Mouse (Mus musculus): ENCODE measurements around the gene Spats2. TPM values are rescaled to one million over a fixed set of nuclear protein-coding genes. Genes with fewer than 3 reads are reported as not detected.
A peak's percentile ranks its signal among the peaks of the same experiment; 100 is the strongest.

Gene Spats2
- polyA plus RNA-seq, 1 experiment = 8.2 TPM

DNA sequence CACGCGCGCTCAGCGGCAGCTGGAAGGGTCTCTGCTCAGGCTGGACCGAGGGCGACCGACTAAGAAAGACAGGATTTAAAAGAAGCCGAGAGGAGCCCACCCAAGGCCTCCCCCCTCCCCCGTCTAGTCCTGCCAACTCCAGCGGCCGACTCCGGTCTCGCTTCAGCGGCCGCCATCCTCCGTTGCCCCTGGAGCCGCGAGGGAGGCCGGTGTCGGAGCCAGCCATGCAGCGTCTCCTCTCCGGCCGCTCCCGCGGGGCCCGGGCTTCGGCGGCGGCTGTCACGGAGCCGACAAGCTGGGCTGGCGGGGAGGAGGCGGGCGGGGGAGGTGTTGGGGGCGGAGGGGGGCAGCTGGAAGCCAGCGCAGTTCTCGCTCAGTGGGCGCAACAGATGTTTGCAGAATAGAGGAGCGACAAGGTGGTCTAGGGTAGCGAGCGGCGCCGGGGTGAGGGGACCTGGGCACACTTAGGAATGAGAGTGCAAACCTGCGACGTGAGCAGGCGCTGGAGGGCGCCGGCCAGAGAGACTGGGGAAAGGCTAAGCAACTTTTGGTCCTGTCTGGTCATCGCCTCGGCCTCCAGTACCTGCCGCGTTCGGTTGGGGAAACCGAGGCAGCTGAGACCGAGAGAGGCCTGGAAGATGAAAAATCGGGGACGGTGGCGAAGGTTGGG is 28.8 kb upstream of the Spats2 start:
- Histone ChIP-seq H3K36me3 (replicated peaks; ENCODE audit: low read length) (no peaks in the 10 kb centered on the region), H3K27me3 (replicated peaks) (peaks cover 94% of the 10 kb centered on the region), H3K4me3 (replicated peaks) (peak overlapping the region; percentile 88), H3K4me1 (peaks cover 59% of the 10 kb centered on the region), H3K9me3 (no peaks in the 10 kb centered on the region)
- TF ChIP-seq GATA1 (IDR thresholded peaks at IDR 0.05; ENCODE audit: borderline replicate concordance, low read length) (no peak), FLI1 (IDR thresholded peaks at IDR 0.05; ENCODE audit: low read length) (no peak)

DNA sequence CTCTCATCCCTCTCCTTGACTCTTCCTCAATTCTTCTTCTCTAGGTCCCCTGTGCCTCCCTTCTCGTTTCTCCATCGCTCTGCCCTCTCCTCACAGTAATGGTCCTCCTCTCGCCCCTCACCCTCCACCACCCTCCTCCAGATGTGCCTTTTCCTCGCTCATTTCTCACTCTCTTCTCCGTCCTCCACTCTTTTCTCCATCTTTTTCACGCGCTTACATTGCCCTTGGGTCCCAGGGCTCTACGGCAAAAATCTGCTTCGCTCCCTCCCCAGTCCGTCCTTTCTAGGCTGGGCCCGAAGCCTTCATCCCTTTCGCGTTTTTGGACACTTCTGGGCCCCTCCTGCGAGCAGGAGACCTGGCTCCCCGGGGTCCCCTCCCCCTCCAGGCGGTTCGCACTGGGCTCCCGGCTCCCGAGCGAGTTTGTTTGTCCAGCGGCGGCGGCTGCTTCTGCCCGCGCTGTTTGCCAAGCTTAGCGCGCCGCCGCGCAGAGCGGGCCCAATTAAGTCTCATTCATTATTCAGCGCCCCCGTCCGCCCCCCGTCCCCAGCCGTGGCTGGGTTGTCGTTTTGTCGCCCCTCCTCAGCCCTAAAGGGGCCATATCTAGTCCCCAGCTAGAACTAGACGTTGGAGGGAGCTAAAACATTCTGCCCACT is 27.8 kb upstream of the Spats2 start:
- peaks cover 84% of the 10 kb centered on the region for H3K27me3 ChIP-seq (replicated peaks)
- H3K9me3 ChIP-seq = no peaks in the 10 kb centered on the region
- peaks cover 55% of the 10 kb centered on the region for H3K4me1 ChIP-seq
- peak overlapping the region; percentile 88 for H3K4me3 ChIP-seq (replicated peaks)
- H3K36me3 ChIP-seq (replicated peaks; ENCODE audit: low read length) = no peaks in the 10 kb centered on the region
- no peak for TF ChIP-seq GATA1 (IDR thresholded peaks at IDR 0.05; ENCODE audit: borderline replicate concordance, low read length)
- no peak for TF ChIP-seq FLI1 (IDR thresholded peaks at IDR 0.05; ENCODE audit: low read length)

DNA sequence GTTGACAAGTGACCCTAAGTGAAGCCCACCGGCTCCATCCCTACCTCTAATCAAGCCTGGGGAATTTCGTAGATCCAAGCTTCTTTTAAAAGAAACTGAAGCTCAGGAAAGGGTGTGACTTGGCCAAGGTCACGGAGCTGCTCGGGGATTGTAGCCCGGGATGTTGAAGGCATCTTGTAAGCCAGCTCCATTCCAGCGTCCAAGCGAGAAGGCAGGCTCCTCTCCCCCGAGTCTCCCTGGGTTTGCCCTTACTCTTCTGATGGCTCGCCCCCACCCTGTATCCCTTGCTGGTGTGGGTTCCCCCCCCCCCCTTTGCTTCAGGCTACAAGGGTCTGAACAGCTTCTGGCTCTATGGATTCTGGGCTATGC is 27.2 kb upstream of the Spats2 start:
- Histone ChIP-seq H3K9me3 (no peaks in the 10 kb centered on the region), H3K27me3 (replicated peaks) (peaks cover 79% of the 10 kb centered on the region), H3K36me3 (replicated peaks; ENCODE audit: low read length) (no peaks in the 10 kb centered on the region), H3K4me1 (peaks cover 50% of the 10 kb centered on the region), H3K4me3 (replicated peaks) (peak overlapping the region; percentile 88)
- TF ChIP-seq FLI1 (IDR thresholded peaks at IDR 0.05; ENCODE audit: low read length) (no peak), GATA1 (IDR thresholded peaks at IDR 0.05; ENCODE audit: borderline replicate concordance, low read length) (no peak)

DNA sequence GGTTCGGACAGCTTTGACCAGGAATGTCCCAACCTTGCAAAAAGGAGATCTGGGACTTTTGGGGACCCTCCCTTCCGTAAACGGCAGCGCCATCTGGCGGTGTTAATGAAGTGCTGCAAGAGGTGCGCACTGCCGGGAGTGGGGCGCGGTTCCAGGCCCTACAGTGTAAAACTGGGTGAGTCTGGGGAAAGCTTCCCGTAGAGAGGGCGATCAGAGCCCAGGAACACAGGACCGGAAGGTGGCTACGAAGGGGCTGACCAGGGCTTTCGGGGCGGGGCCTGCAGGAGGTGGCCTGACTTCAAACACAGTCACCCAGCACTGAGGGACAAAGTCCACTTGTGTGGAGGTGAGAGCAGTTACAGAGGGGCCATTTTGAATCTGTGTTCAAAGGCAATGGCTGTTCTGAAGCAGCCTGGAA is 26.6 kb upstream of the Spats2 start:
- H3K27me3 ChIP-seq (replicated peaks) = peaks cover 77% of the 10 kb centered on the region
- no peaks in the 10 kb centered on the region for H3K9me3 ChIP-seq
- peak overlapping the region; percentile 1 for H3K4me3 ChIP-seq (replicated peaks)
- no peaks in the 10 kb centered on the region for H3K36me3 ChIP-seq (replicated peaks; ENCODE audit: low read length)
- H3K4me1 ChIP-seq = peaks cover 45% of the 10 kb centered on the region
- TF ChIP-seq GATA1 (IDR thresholded peaks at IDR 0.05; ENCODE audit: borderline replicate concordance, low read length) (no peak), FLI1 (IDR thresholded peaks at IDR 0.05; ENCODE audit: low read length) (no peak)

DNA sequence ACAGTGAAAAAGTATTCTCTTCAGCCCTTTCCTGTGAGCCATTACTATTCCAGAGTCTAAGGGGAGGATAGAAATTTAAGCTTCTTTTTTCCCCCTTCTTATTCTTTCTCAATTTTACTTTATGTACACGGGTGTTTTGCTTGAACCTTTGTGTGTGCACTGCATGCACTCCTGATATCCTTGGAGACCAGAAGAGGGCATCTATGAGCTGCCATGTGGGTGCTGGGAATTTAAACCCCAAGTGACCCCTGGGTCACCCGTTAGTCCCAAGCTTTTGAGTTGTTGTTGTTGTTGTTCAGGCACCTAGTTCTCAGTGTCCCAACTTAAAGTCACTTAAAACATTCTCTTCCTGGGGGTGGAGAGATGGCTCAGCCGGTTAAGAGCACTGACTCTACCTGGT is 25.7 kb upstream of the Spats2 start:
- Histone ChIP-seq H3K9me3 (no peaks in the 10 kb centered on the region), H3K27me3 (replicated peaks) (peaks cover 70% of the 10 kb centered on the region), H3K4me1 (peaks cover 40% of the 10 kb centered on the region), H3K36me3 (replicated peaks; ENCODE audit: low read length) (no peaks in the 10 kb centered on the region), H3K4me3 (replicated peaks) (no peak overlapping the region)
- TF ChIP-seq FLI1 (IDR thresholded peaks at IDR 0.05; ENCODE audit: low read length) = no peak
- no peak for TF ChIP-seq GATA1 (IDR thresholded peaks at IDR 0.05; ENCODE audit: borderline replicate concordance, low read length)

DNA sequence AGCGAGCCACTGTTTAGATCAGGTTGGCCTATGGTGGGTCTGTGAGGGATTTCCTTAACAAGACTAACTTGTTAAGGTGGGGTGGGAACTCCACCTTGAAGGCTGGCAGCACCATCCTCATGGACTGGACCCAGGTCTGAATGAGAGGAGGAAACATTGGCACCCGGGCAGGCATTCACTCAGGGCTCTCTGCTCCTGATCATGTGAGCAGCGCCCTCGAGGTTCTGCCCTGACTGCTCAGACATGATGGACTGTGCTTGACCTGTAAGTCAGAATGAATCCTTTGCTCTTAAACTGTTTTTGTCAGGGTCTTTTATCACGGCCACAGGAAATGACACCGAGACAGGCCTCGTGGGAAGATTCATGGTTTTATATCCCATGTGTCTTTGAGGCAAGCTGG is 20.5 kb upstream of the Spats2 start:
- Histone ChIP-seq H3K4me3 (replicated peaks) (no peak overlapping the region), H3K9me3 (no peaks in the 10 kb centered on the region), H3K27me3 (replicated peaks) (peaks cover 37% of the 10 kb centered on the region), H3K4me1 (peaks cover 5% of the 10 kb centered on the region), H3K36me3 (replicated peaks; ENCODE audit: low read length) (no peaks in the 10 kb centered on the region)
- no peak for TF ChIP-seq FLI1 (IDR thresholded peaks at IDR 0.05; ENCODE audit: low read length)
- TF ChIP-seq GATA1 (IDR thresholded peaks at IDR 0.05; ENCODE audit: borderline replicate concordance, low read length) = no peak

DNA sequence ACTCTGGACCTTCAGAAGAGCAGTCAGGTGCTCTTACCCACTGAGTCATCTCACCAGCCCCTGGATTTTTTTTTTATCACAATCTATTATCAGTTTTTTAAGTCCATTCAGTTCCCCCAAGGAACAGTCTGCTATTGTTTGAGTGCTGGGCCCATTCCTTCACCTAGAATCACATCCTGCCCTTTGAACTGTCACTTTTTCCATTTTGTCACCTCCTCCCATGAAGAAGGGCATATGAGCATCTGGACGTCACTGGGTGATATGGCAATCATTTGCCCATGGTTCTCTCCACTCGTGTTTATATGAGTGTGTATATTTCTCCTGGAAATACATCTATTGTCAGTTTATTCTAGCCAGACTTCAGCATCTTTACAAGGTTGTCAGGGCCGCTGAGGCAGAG is 17.9 kb upstream of the Spats2 start:
- Histone ChIP-seq H3K4me3 (replicated peaks) (no peak overlapping the region), H3K27me3 (replicated peaks) (peaks cover 26% of the 10 kb centered on the region), H3K4me1 (peaks cover 16% of the 10 kb centered on the region), H3K36me3 (replicated peaks; ENCODE audit: low read length) (no peaks in the 10 kb centered on the region), H3K9me3 (no peaks in the 10 kb centered on the region)
- no peak for TF ChIP-seq GATA1 (IDR thresholded peaks at IDR 0.05; ENCODE audit: borderline replicate concordance, low read length)
- no peak for TF ChIP-seq FLI1 (IDR thresholded peaks at IDR 0.05; ENCODE audit: low read length)

DNA sequence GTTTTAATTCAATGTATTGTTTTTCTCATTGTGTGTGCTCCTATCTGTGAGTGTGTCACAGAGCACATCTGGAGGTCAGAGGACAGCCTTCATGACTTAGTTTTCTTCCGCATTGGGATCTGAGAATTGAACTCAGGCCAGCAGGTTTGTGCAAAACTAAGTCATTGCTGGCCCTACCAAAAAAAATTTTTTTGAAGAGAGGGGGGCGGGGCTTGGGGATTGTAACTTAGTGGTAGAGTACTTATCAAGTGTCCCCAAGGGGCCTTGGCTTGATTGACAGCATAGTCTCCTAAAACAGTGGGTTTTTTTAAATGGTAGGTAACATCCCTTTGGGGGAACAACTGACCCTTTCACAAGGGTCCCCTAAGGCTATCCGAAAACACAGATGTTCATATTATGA is 14.6 kb upstream of the Spats2 start:
- Histone ChIP-seq H3K36me3 (replicated peaks; ENCODE audit: low read length) (no peaks in the 10 kb centered on the region), H3K9me3 (no peaks in the 10 kb centered on the region), H3K4me3 (replicated peaks) (no peak overlapping the region), H3K4me1 (peaks cover 17% of the 10 kb centered on the region), H3K27me3 (replicated peaks) (peaks cover 20% of the 10 kb centered on the region)
- TF ChIP-seq GATA1 (IDR thresholded peaks at IDR 0.05; ENCODE audit: borderline replicate concordance, low read length) (no peak), FLI1 (IDR thresholded peaks at IDR 0.05; ENCODE audit: low read length) (no peak)

DNA sequence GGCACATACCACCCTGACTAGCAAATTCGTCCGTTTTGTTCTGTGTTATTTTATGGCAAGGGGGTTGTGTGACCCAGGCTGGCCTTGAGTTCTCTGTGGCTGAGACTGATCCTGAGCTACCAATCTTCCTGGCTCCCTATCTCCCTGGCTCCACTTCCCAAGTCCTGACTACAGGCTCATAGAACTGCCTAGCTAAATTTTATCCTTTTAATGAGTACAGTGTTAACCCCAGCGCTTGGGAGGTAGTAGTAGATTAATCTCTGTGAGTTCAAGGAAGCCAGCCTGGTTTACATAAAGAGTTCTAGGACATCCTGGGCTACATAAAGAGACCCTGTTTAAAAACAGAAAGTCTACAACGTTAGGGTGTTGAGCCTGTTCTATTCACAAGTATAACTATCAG is 13.9 kb upstream of the Spats2 start:
- no peaks in the 10 kb centered on the region for H3K9me3 ChIP-seq
- H3K4me1 ChIP-seq = peaks cover 24% of the 10 kb centered on the region
- no peak for TF ChIP-seq FLI1 (IDR thresholded peaks at IDR 0.05; ENCODE audit: low read length)
- no peak for TF ChIP-seq GATA1 (IDR thresholded peaks at IDR 0.05; ENCODE audit: borderline replicate concordance, low read length)
- no peak overlapping the region for H3K4me3 ChIP-seq (replicated peaks)
- H3K27me3 ChIP-seq (replicated peaks) = peaks cover 20% of the 10 kb centered on the region
- H3K36me3 ChIP-seq (replicated peaks; ENCODE audit: low read length) = no peaks in the 10 kb centered on the region

DNA sequence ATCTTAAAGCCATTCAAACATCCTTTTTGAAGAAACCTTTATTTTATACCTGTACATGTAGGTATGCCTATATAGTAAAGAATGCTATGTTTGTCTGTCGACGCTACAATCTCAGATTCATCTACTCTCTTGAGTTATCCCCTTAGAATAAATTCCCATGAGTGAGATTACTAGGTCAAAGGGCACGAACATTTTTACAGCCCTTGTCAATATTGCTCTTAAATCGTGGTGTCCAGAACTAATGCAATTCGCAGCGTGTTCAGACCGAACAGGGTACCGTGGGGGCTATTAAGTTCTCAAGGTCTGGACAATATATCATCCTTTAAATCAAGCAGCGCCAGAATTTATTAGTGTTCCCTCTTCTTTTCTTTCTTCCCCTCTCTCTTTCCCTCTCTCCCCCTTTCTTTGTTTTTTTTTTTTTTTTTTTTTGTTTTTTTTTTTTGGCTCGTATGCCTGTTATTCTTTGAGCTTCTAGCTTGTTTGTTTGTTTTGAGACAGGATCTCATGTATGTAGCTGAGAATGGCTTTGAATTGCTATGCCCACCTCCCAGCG is 12.8 kb upstream of the Spats2 start:
- peaks cover 14% of the 10 kb centered on the region for H3K27me3 ChIP-seq (replicated peaks)
- H3K36me3 ChIP-seq (replicated peaks; ENCODE audit: low read length) = no peaks in the 10 kb centered on the region
- H3K4me1 ChIP-seq = peaks cover 24% of the 10 kb centered on the region
- H3K4me3 ChIP-seq (replicated peaks) = peak overlapping the region; percentile 82
- H3K9me3 ChIP-seq = no peaks in the 10 kb centered on the region
- TF ChIP-seq GATA1 (IDR thresholded peaks at IDR 0.05; ENCODE audit: borderline replicate concordance, low read length) (no peak), FLI1 (IDR thresholded peaks at IDR 0.05; ENCODE audit: low read length) (no peak)
